Mouse (Mus musculus): ENCODE results near the gene Tmbim4.

The Tmbim4 gene

GRCm38 (mm10) chr10:120201131-120201921, at the start of gene Tmbim4:
Tmbim4 (plus strand) TSS chr10:120201590.
- DNase-seq (ENCODE audit: low read depth), result peak; percentile 23

GRCm38 (mm10) chr10:120151672-120152071, 49.7 kb upstream of the Tmbim4 start:
- no peak for DNase-seq (ENCODE audit: low read depth)

GRCm38 (mm10) chr10:120153911-120154310, 47.5 kb upstream of the Tmbim4 start:
- no peak for DNase-seq (ENCODE audit: low read depth)

- DNase-seq (ENCODE audit: low read depth), result no peak
Measured at GRCm38 (mm10) chr10:120160533-120160932, 40.9 kb upstream of the Tmbim4 start.

- DNase-seq (ENCODE audit: low read depth), result no peak
Measured at GRCm38 (mm10) chr10:120162840-120163239, 38.5 kb upstream of the Tmbim4 start.

- no peak for DNase-seq (ENCODE audit: low read depth)
Measured at GRCm38 (mm10) chr10:120163490-120163889, 37.9 kb upstream of the Tmbim4 start.

GRCm38 (mm10) chr10:120164931-120165792, 36.2 kb upstream of the Tmbim4 start:
- DNase-seq (ENCODE audit: low read depth), result no peak

GRCm38 (mm10) chr10:120165793-120166503, 35.4 kb upstream of the Tmbim4 start:
- DNase-seq (ENCODE audit: low read depth), result no peak

- no peak for DNase-seq (ENCODE audit: low read depth)
Measured at GRCm38 (mm10) chr10:120168070-120168469, 33.3 kb upstream of the Tmbim4 start.

GRCm38 (mm10) chr10:120169064-120169463, 32.3 kb upstream of the Tmbim4 start:
- DNase-seq (ENCODE audit: low read depth), result no peak

- DNase-seq (ENCODE audit: low read depth), result no peak
Measured at GRCm38 (mm10) chr10:120169841-120170240, 31.5 kb upstream of the Tmbim4 start.

- no peak for DNase-seq (ENCODE audit: low read depth)
Measured at GRCm38 (mm10) chr10:120170277-120170676, 31.1 kb upstream of the Tmbim4 start.

- DNase-seq (ENCODE audit: low read depth), result no peak
Measured at GRCm38 (mm10) chr10:120171340-120171739, 30.1 kb upstream of the Tmbim4 start.

GRCm38 (mm10) chr10:120174192-120174705, 27.1 kb upstream of the Tmbim4 start:
- no peak for DNase-seq (ENCODE audit: low read depth)

- DNase-seq (ENCODE audit: low read depth), result no peak
Measured at GRCm38 (mm10) chr10:120182887-120183286, 18.5 kb upstream of the Tmbim4 start.

- no peak for DNase-seq (ENCODE audit: low read depth)
Measured at GRCm38 (mm10) chr10:120183342-120183741, 18.0 kb upstream of the Tmbim4 start.

GRCm38 (mm10) chr10:120188513-120188912, 12.9 kb upstream of the Tmbim4 start:
- no peak for DNase-seq (ENCODE audit: low read depth)

- DNase-seq (ENCODE audit: low read depth), result no peak
Measured at GRCm38 (mm10) chr10:120189276-120189675, 12.1 kb upstream of the Tmbim4 start.

GRCm38 (mm10) chr10:120189782-120190181, 11.6 kb upstream of the Tmbim4 start:
- no peak for DNase-seq (ENCODE audit: low read depth)

- DNase-seq (ENCODE audit: low read depth), result no peak
Measured at GRCm38 (mm10) chr10:120191165-120191564, 10.2 kb upstream of the Tmbim4 start.

- no peak for DNase-seq (ENCODE audit: low read depth)
Measured at GRCm38 (mm10) chr10:120192278-120192677, 9.1 kb upstream of the Tmbim4 start.

- no peak for DNase-seq (ENCODE audit: low read depth)
Measured at GRCm38 (mm10) chr10:120193255-120193654, 8.1 kb upstream of the Tmbim4 start.

Data from fibroblast of lung, adult 2 months (primary cell).